Mouse (Mus musculus) hindbrain, embryonic 15.5 days (tissue): ENCODE data around the gene Etfb. TPM values are rescaled to one million over a fixed set of nuclear protein-coding genes. Genes with fewer than 3 reads are reported as not detected.

ENCODE experiments used
- ATAC-seq: fragments of 200-750 bp; cut with Nextera tagmentation; 2 replicates; pipeline ENCODE4 v1.8.0; 2017; ENCODE audit warnings: low read depth, moderate number of reproducible peaks, moderate TSS enrichment; ENCODE audit not compliant: low FRiP score
- H3K27ac ChIP-seq: fragments of 300-500 bp; sonication (generic); replicated peaks from 2 replicates; pipeline ENCODE4 v1.5.1; 2015; ENCODE audit warnings: mild to moderate bottlenecking, inconsistent platforms
- H3K27me3 ChIP-seq: fragments of 300-500 bp; sonication (generic); 2 replicates; pipeline ENCODE4 v1.6.1; 2015; ENCODE audit warnings: control low read depth, inconsistent platforms
- H3K36me3 ChIP-seq: fragments of 300-500 bp; sonication (generic); 2 replicates; pipeline ENCODE4 v1.6.1; 2015; ENCODE audit warnings: control low read depth, inconsistent platforms
- H3K4me1 ChIP-seq: fragments of 300-500 bp; sonication (generic); replicated peaks from 2 replicates; pipeline ENCODE4 v1.6.1; 2015; ENCODE audit warnings: control low read depth, inconsistent platforms
- H3K4me2 ChIP-seq: fragments of 300-500 bp; sonication (generic); 2 replicates; pipeline ENCODE4 v1.6.1; 2015; ENCODE audit warnings: moderate library complexity, mild to moderate bottlenecking, inconsistent platforms
- H3K4me3 ChIP-seq: fragments of 300-500 bp; sonication (generic); 2 replicates; pipeline ENCODE4 v1.5.1; 2015; ENCODE audit warnings: mild to moderate bottlenecking, inconsistent platforms
- H3K9ac ChIP-seq: fragments of 300-500 bp; sonication (generic); 2 replicates; pipeline ENCODE4 v1.6.1; 2015; ENCODE audit warnings: inconsistent platforms
- H3K9me3 ChIP-seq: fragments of 300-500 bp; sonication (generic); 2 replicates; pipeline ENCODE4 v1.6.1; 2016; ENCODE audit warnings: control low read depth, inconsistent platforms
- WGBS: fragments of 180-500 bp; shearing (Covaris S2); methylation state at CpG from one replicate; pipeline ENCODE4 v1.1.7; 2015; 5-methylcytosine and 5-hydroxymethylcytosine counted together
- microRNA-seq: library from miRNA; unstranded; fragments of <30 nt; microRNA quantifications from one replicate; pipeline ENCODE4, GENCODE M21; 2016
- polyA plus RNA-seq: library from polyadenylated mRNA; unstranded; fragments of >200 nt; fragmentation: Nextera tagmentation; extraction: Ambion mirVana; gene quantifications from 2 replicates; pipeline ENCODE4 v1.2.1, GENCODE M21; 2015

Gene Etfb
- polyA plus RNA-seq, 1 experiment from 2014 or later = 129 TPM

GRCm38 (mm10) chr7:43481191-43481590, 37.3 kb downstream of the Etfb start:
- Histone ChIP-seq H3K4me1 (peaks cover 19% of the 10 kb centered on the region), H3K27me3 (peaks cover 24% of the 10 kb centered on the region), H3K36me3 (peaks cover 7% of the 10 kb centered on the region; the same call in 1 of the 2 replicates), H3K27ac (no peak overlapping the region), H3K4me3 (no peak overlapping the region), H3K9me3 (no peaks in the 10 kb centered on the region), H3K9ac (no peak overlapping the region), H3K4me2 (no peak overlapping the region)
- no peak for ATAC-seq
- WGBS = 70% methylated on average over 3 of the region's 3 CpGs

GRCm38 (mm10) chr7:43482090-43482716, 38.3 kb downstream of the Etfb start:
- no peak overlapping the region for H3K4me2 ChIP-seq
- peak; percentile 65 for ATAC-seq

GRCm38 (mm10) chr7:43483236-43483635, 39.4 kb downstream of the Etfb start:
- no peak for ATAC-seq
- H3K4me3 ChIP-seq = no peak overlapping the region
- H3K4me1 ChIP-seq = peaks cover 23% of the 10 kb centered on the region
- H3K9ac ChIP-seq = no peak overlapping the region
- H3K4me2 ChIP-seq = no peak overlapping the region
- no peaks in the 10 kb centered on the region for H3K9me3 ChIP-seq
- 23% methylated on average over 10 of the region's 10 CpGs for WGBS
- peaks cover 9% of the 10 kb centered on the region for H3K27me3 ChIP-seq
- 0 out of 2 replicates have a peak, but pooled peaks cover 3% of the 10 kb centered on the region for H3K36me3 ChIP-seq
- no peak overlapping the region for H3K27ac ChIP-seq

More at GRCm38 (mm10) chr7:43482090-43482716, 38.3 kb downstream of the Etfb start:
- Histone ChIP-seq H3K27ac (no peak overlapping the region; the same call in 1 of the 2 replicates), H3K4me1 (peaks cover 19% of the 10 kb centered on the region), H3K27me3 (peaks cover 19% of the 10 kb centered on the region), H3K9ac (no peak overlapping the region), H3K4me3 (no peak overlapping the region), H3K9me3 (no peaks in the 10 kb centered on the region), H3K36me3 (0 out of 2 replicates have a peak, but pooled peaks cover 3% of the 10 kb centered on the region)
- 30% methylated on average over 8 of the region's 8 CpGs for WGBS

- peak; percentile 10; the same call in 1 of the 2 replicates for ATAC-seq
- peak overlapping the region; percentile 86 for H3K9ac ChIP-seq
- peak overlapping the region; percentile 89 for H3K27ac ChIP-seq
- H3K4me3 ChIP-seq = peak overlapping the region; percentile 78
- H3K27me3 ChIP-seq = no peaks in the 10 kb centered on the region
- 37% methylated on average over 5 of the region's 5 CpGs for WGBS
- H3K9me3 ChIP-seq = no peaks in the 10 kb centered on the region
- peaks cover 23% of the 10 kb centered on the region for H3K4me1 ChIP-seq
- peak overlapping the region; percentile 73 for H3K4me2 ChIP-seq
- H3K36me3 ChIP-seq = no peaks in the 10 kb centered on the region
Observed at GRCm38 (mm10) chr7:43488646-43489045, 44.8 kb downstream of the Etfb start.

- Histone ChIP-seq H3K4me1 (peaks cover 23% of the 10 kb centered on the region), H3K9me3 (no peaks in the 10 kb centered on the region), H3K9ac (peak within 1 kb of the TSS; percentile 86), H3K36me3 (no peaks in the 10 kb centered on the region), H3K4me2 (peak within 1 kb of the TSS; percentile 73), H3K4me3 (peak within 1 kb of the TSS; percentile 78), H3K27me3 (no peaks in the 10 kb centered on the region), H3K27ac (peak within 1 kb of the TSS; percentile 89)
- WGBS = under 1% methylated on average over 12 of the region's 41 CpGs
- ATAC-seq = peak; percentile 50
Observed at GRCm38 (mm10) chr7:43489631-43490125, 45.8 kb downstream of the Etfb start, which contains the start of gene Iglon5. Gene Iglon5, minus strand, starts transcription at chr7:43490075.

- Histone ChIP-seq H3K36me3 (no peaks in the 10 kb centered on the region), H3K9me3 (no peaks in the 10 kb centered on the region), H3K27me3 (no peaks in the 10 kb centered on the region), H3K4me2 (peak overlapping the region; percentile 73), H3K27ac (peak overlapping the region; percentile 89), H3K4me1 (peaks cover 23% of the 10 kb centered on the region), H3K4me3 (peak overlapping the region; percentile 78), H3K9ac (peak overlapping the region; percentile 86)
- 0% methylated on average over 12 of the region's 13 CpGs for WGBS
- peak; percentile 90 for ATAC-seq
Observed at GRCm38 (mm10) chr7:43490182-43490584, 46.3 kb downstream of the Etfb start.

- H3K4me3 ChIP-seq = peak overlapping the region; percentile 78; the same call in 1 of the 2 replicates
- no peaks in the 10 kb centered on the region for H3K36me3 ChIP-seq
- H3K9me3 ChIP-seq = no peaks in the 10 kb centered on the region
- ATAC-seq = no peak
- WGBS = 69% methylated on average over 9 of the region's 9 CpGs
- H3K4me1 ChIP-seq = peaks cover 23% of the 10 kb centered on the region
- H3K9ac ChIP-seq = no peak overlapping the region
- H3K4me2 ChIP-seq = peak overlapping the region; percentile 73
- H3K27me3 ChIP-seq = no peaks in the 10 kb centered on the region
- peak overlapping the region; percentile 89; the same call in 1 of the 2 replicates for H3K27ac ChIP-seq
Observed at GRCm38 (mm10) chr7:43490861-43491260, 47.0 kb downstream of the Etfb start.

GRCm38 (mm10) chr7:43495343-43496021, 51.6 kb downstream of the Etfb start:
- peak; percentile 79 for ATAC-seq
- Histone ChIP-seq H3K9me3 (no peaks in the 10 kb centered on the region), H3K9ac (no peak overlapping the region), H3K36me3 (no peaks in the 10 kb centered on the region), H3K27ac (no peak overlapping the region), H3K27me3 (no peaks in the 10 kb centered on the region), H3K4me1 (0 out of 2 replicates have a peak, but pooled peaks cover 5% of the 10 kb centered on the region), H3K4me3 (no peak overlapping the region), H3K4me2 (peak overlapping the region; percentile 20)
- 10% methylated on average over 21 of the region's 21 CpGs for WGBS

Small RNA genes within 50 kb of the gene (microRNA-seq; reads per million reads assigned to microRNA genes)
- gene Mir7051 = 0.65 reads per million

Other genes starting within 250 kb of the Etfb start
- 18.8 and 21.0 TPM in 2 replicates for gene Zfp715, start 130.8 kb upstream of the Etfb start, polyA plus RNA-seq
- gene Siglecf, start 92.7 kb upstream of the Etfb start, polyA plus RNA-seq = 0.30 and 0.38 TPM in 2 replicates
- 0.14 TPM in 1 of 2 replicates, not detected in the other for gene Siglecg, start 35.9 kb upstream of the Etfb start, polyA plus RNA-seq
- gene Lim2, start 16.4 kb upstream of the Etfb start, polyA plus RNA-seq = not detected in 2 replicates
- not detected in 2 replicates for gene Nkg7, start 7.0 kb upstream of the Etfb start, polyA plus RNA-seq
- gene Cldnd2, start 3.3 kb upstream of the Etfb start, polyA plus RNA-seq = not detected in 2 replicates
- gene Gm45233, start within 50 bp of the Etfb start, polyA plus RNA-seq = 0.41 TPM in 1 of 2 replicates, not detected in the other
- 21.0 and 21.4 TPM in 2 replicates for gene Vsig10l, start 19.1 kb downstream of the Etfb start, polyA plus RNA-seq
- gene Iglon5, start 46.0 kb downstream of the Etfb start, polyA plus RNA-seq = 9.6 and 10.7 TPM in 2 replicates
- gene 4931406B18Rik, start 61.9 kb downstream of the Etfb start, polyA plus RNA-seq = 0.12 TPM in 1 of 2 replicates, not detected in the other
- 1.6 and 1.7 TPM in 2 replicates for gene Cd33, start 100.3 kb downstream of the Etfb start, polyA plus RNA-seq
- 7.3 and 8.5 TPM in 2 replicates for gene Zfp658, start 118.2 kb downstream of the Etfb start, polyA plus RNA-seq
- gene Zfp719, start 135.5 kb downstream of the Etfb start, polyA plus RNA-seq = 14.2 and 14.8 TPM in 2 replicates
- gene Zfp819, start 163.1 kb downstream of the Etfb start, polyA plus RNA-seq = 0.47 and 0.54 TPM in 2 replicates
- gene Ceacam18, start 190.6 kb downstream of the Etfb start, polyA plus RNA-seq = 0.08 TPM in 2 replicates
- 0.33 and 0.36 TPM in 2 replicates for gene Siglece, start 216.1 kb downstream of the Etfb start, polyA plus RNA-seq
- gene Ctu1, start 227.9 kb downstream of the Etfb start, polyA plus RNA-seq = 21.4 and 21.5 TPM in 2 replicates
- gene Klk14, start 246.3 kb downstream of the Etfb start, polyA plus RNA-seq = not detected in 2 replicates